Mouse (Mus musculus): ENCODE data around the gene Gm6583. TPM values are rescaled to one million over a fixed set of nuclear protein-coding genes. Genes with fewer than 3 reads are reported as not detected.
A peak's percentile ranks its signal among the peaks of the same experiment; 100 is the strongest.

Gm6583 gene
- not detected for total RNA-seq (2021)
- long read RNA-seq, experiment 1, result 0 reads
- long read RNA-seq, experiment 2, result 0 reads

- no peak for DNase-seq (ENCODE audit: low spot score in 2 of 2)
- intact Hi-C loops (cut with DNase I), result no loop called here
Observed at GRCm38 (mm10) chr5:112355910-112356309, at the start of gene Gm6583. TSS of gene Gm6583 (minus strand) at chr5:112356033.

- DNase-seq (ENCODE audit: low spot score in 2 of 2), result no peak
- intact Hi-C loops (cut with DNase I), result no loop called here
Observed at GRCm38 (mm10) chr5:112402437-112402836, 46.6 kb upstream of the Gm6583 start.

DNA sequence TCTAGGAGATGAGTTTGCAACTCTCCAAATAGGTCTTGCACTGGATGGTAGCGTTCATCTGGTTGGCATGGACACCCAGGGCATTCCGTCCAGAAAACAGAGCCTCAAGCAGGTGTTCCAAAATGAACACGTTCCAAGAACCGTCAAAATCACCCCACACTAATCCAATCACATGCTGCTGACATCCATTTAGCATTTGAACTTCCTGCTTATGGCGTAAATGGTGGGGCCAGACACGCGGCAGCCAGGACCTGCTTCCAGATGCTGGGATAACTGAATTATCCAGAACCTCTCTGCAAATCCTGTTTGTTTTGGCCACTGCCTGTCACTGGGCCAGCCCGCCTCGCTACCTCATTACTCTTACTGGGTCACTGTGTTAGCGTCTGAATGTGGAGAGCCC, 43.5 kb upstream of the Gm6583 start:
- no peak for DNase-seq (ENCODE audit: low spot score in 2 of 2)
- intact Hi-C loops (cut with DNase I), result no loop called here

DNA sequence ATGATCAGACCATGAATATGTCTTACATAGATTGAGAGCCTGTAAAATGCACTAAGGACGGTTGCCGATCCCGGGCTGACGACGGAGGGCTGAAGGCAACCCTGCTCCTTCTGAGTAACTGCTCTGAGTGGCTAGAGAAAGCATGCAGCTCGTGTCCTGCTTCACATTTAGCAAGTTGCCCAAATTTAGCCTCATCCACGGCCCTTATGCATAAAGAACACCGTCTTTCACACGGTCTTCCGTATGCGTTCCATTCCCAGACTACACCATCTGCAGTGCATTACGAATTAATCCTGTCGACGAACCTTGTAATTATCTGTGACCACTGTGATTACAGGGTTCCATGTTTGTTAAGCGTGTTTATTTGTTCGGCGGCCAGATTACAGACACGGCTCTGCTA, 40.2 kb upstream of the Gm6583 start:
- peak in 1 of 2 experiments; percentile 57 for DNase-seq (ENCODE audit: low spot score in 2 of 2)
- intact Hi-C loops (cut with DNase I), result no loop called here

DNA sequence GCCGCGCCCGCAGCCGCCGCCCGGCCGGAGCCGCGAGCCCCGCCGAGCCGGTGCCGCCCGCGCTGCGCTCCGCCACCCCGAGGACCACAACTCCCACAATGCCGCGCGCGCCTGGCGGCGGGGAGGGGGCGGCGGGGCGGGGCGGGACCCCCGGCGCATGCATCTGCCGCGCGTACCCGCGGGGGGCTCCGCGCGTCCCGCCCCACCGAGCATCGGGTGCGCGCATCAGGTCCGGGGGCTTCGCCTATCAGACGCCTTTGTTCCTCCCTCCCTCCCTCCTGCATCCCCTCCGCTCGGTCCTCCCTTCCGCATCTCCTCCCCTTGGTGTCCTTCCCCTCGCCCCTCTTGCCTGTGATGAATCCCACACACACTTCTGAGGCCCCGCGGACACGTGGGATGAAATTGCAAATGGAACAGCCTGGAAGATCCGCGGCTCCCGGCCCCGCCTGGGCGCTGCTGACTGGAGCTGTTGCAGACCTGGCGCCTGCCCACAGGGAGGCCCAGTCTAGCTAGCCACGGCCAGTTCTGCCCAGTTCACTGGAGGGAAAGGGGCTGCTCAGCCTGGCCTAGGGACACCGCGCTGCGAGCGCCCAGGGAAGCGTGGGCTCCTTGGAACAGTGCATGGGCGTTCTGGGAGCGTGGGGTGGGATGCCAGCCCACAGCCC, 39.1 kb upstream of the Gm6583 start, which contains the start of gene Asphd2:
Gene Asphd2, minus strand, starts transcription at position 88 of the 665 bp plus-strand sequence.
- DNase-seq (ENCODE audit: low spot score in 2 of 2), result peak; percentile 84 to 95
- intact Hi-C loops (cut with DNase I), result loop anchor here (5.0 kb wide), 1 partner anchor 48 kb away; no protein-coding TSS in a partner anchor

DNA sequence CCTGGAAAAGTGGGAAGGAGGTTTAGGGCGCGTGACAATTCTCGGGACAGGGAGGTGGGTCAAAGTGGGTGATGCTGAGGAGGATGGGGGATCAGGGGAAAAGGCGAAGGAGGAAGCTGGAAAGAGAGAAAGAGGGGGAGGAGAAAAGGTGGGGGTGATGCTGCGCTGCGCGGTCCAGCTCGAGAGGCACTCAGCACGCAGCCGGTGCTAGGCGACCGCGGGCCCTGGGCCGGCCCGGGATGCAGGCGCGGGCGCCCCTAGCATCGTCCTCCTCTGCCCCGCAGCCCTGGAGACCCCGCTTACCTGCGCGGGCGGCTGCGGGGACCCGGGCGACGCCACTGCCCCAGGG, 38.6 kb upstream of the Gm6583 start:
- intact Hi-C loops (cut with DNase I), result loop anchor here (5.0 kb wide), 1 partner anchor 47 kb away; no protein-coding TSS in a partner anchor
- DNase-seq (ENCODE audit: low spot score in 2 of 2), result no peak

GRCm38 (mm10) chr5:112393741-112394414, 38.0 kb upstream of the Gm6583 start:
- intact Hi-C loops (cut with DNase I), result loop anchor here (5.0 kb wide), 1 partner anchor 47 kb away; no protein-coding TSS in a partner anchor
- DNase-seq (ENCODE audit: low spot score in 2 of 2), result no peak

DNA sequence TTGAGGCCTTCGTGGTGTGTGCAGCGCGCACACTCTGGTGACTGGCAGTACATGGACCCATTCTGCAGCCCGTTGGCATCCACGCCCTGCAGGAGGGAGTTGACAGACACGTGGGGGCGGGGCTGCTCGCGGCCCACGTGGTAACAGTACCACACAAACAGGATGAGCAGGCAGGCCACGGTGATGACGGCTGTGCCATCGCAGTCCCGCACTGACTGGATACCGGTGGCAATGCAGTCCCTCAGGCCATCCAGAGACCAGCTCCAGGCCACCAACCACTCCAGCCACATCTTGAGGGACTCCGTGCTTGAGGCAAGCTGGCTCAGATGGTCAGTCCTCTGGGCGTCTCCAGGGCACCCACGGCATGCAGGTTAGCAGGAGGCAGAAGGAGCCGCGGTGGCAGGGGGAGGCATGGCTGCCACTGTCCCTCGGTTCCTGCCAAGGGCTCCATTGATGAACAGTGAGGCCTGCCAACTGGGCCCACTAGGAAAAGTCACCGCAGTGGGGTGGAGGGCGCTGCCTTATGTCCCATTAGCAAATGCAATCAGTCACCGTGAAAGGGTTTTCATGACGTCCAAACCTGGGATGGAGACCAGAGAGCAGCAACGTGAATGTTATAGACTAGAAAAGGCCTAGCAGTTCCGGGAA, 36.0 kb upstream of the Gm6583 start:
- intact Hi-C loops (cut with DNase I), result loop anchor here (5.0 kb wide), 1 partner anchor 44 kb away; no protein-coding TSS in a partner anchor
- DNase-seq (ENCODE audit: low spot score in 2 of 2), result no peak

GRCm38 (mm10) chr5:112391002-112391401, 35.2 kb upstream of the Gm6583 start:
- no peak for DNase-seq (ENCODE audit: low spot score in 2 of 2)
- intact Hi-C loops (cut with DNase I), result loop anchor here (5.0 kb wide), 1 partner anchor 44 kb away; no protein-coding TSS in a partner anchor

DNA sequence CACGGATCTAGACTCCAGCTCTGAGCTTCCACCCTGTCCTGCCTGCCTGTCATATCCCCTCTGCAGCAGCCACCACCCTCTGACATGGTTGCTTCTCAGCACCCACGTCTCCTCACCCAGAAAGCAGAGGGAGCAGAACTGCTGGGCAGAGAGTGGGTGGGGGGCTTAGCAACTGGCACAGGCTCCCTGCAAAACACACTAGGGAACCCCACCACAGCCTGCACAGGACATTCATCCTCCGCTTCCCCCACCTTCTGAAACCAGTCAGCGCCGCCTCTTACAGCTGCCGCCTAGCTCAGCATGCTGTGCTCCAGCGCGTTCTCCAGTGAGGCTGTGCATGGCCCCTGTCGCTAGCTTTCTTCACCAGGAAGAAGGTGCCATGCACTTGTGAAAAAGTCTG, 33.5 kb upstream of the Gm6583 start:
- intact Hi-C loops (cut with DNase I), result no loop called here
- DNase-seq (ENCODE audit: low spot score in 2 of 2), result peak; percentile 58 to 75

DNA sequence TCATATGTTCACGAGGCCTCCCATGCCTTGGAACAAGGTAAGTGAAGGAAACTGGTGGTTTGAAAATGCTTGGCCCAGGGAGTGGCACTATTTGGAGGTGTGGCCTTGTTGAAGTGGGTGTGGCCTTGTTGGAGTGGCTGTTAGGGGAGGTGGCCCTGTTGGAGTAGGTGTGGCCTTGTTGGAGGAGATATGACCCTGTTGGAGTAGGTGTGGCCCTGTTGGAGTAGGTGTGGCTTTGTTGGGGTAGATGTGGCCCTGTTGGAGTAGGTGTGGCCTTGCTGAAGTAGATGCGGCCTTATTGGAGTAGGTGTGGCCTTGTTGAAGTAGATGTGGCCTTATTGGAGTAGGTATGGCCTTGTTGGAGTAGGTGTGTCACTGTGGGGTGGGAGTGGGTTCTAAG, 30.1 kb upstream of the Gm6583 start:
- DNase-seq (ENCODE audit: low spot score in 2 of 2), result no peak
- intact Hi-C loops (cut with DNase I), result no loop called here

GRCm38 (mm10) chr5:112384805-112385472, 29.1 kb upstream of the Gm6583 start:
- DNase-seq (ENCODE audit: low spot score in 2 of 2), result no peak
- intact Hi-C loops (cut with DNase I), result loop anchor here (5.0 kb wide), 1 partner anchor 37 kb away; no protein-coding TSS in a partner anchor

DNA sequence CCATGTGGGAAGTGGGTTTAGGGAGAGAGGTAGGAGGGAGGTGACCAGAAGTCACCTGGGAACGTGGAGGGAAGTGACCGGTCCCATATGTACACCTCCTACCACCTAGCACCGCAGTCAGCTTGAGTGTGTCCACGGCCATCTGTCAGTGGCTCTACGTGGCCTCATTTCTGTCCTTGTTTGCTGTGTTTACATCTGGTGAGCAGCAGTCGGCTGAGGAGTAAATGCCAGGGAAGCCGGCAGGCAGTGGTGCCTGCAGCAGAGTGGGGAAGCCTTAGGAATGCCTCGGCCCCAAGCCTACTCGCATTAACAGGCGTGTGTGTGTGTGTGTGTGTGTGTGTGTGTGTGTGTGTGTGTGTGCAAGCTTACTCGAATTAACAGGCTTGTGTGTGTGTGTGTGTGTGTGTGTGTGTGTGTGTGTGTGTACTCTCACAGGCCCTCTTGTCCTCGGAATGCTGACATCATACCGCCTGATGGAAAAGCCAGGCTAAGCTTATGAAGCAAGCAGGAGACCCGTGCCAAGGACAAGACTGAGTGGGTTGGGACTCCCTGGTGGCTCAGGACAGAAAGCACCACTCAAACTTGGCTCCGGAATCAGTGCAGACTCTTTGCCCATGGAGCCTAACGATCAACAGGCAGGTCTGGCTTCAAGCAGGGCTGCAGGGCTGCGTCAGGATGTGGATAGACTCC, 27.0 kb upstream of the Gm6583 start:
- intact Hi-C loops (cut with DNase I), result loop anchor here (5.0 kb wide), 1 partner anchor 40 kb away; no protein-coding TSS in a partner anchor
- peak; percentile 56 to 86 for DNase-seq (ENCODE audit: low spot score in 2 of 2)

DNA sequence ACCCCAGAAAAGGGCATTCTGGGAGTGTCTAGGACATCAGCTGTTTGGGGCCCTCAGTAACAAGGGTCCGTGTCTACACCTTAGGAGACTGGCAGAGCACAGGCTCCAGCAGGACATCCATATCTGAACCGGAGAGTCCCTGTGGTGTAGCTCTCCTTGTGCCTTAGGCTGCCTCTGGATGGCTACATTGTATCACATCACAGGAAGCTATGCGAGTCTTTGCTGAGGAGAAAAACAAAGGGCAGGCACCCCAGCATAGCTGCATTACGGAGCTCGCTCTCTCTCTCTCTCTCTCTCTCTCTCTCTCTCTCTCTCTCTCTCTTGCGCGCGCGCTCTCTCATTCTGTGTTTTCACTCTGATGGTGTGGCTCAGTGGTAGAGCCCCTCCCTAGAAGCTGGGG, 26.2 kb upstream of the Gm6583 start:
- DNase-seq (ENCODE audit: low spot score in 2 of 2), result no peak
- intact Hi-C loops (cut with DNase I), result loop anchor here (5.0 kb wide), 1 partner anchor 40 kb away; no protein-coding TSS in a partner anchor

- intact Hi-C loops (cut with DNase I), result loop anchor here (5.0 kb wide), 1 partner anchor 41 kb away; no protein-coding TSS in a partner anchor
- DNase-seq (ENCODE audit: low spot score in 2 of 2), result no peak
Observed at GRCm38 (mm10) chr5:112381154-112381553, 25.3 kb upstream of the Gm6583 start.

DNA sequence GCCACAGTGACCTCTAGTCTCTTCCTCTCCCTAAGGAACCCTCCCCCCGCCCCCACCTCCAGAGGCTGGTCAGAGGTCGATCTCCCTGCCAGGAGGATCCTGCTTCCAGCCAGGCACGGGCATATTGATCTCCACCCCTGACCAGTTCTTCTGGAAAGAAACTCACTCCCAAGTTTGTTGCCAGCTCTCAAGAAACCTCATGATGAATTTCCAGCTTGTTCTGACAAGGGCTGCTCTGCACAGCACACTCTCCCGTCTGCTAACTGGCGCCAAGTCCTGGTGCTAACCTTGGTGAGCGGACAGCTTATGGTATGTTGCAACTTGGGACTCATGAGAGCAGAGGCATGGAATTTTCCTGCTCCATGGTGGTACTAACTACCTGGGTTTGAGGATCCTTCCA, 22.9 kb upstream of the Gm6583 start:
- intact Hi-C loops (cut with DNase I), result no loop called here
- DNase-seq (ENCODE audit: low spot score in 2 of 2), result no peak

DNA sequence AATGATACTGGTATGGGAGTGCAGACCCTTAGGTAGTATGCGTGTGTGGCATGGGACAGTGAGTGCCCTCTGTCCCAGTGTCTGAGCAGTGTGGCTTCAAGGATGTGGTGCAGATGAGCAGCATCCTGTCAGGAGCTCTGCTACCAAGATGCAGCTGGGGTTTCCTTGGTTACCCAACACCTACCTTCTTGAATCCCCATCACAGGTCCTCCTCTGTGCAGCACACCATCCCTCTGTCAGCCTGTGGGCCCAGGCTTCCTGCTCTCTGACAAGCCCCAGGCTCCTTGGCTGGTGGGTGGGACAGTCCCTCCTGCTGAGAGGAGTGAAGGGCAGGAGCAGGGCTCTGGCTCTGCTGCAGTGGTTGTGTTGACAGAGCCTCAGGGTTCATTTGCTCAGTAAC, 21.5 kb upstream of the Gm6583 start:
- no peak for DNase-seq (ENCODE audit: low spot score in 2 of 2)
- intact Hi-C loops (cut with DNase I), result no loop called here

DNA sequence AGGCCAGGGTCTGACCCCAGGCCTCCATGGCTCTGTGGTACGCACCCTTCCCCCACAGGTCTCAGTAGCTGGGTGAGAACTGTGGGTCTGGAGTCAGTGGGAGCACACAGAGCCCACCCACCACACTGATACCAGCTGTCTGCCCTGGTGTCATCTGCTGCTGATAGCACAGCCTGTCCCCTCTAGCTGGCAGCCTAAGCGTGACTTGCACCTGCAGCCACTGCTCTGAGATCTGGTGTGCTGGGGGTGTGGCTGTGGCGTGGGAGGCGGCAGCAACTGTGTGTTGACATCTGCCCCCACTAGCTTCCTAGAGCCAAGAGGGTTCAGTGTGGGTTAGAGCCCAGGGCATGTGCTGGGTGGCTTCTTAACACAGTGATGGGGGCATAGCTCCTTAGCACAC, 20.3 kb upstream of the Gm6583 start:
- DNase-seq (ENCODE audit: low spot score in 2 of 2), result no peak
- intact Hi-C loops (cut with DNase I), result no loop called here

DNA sequence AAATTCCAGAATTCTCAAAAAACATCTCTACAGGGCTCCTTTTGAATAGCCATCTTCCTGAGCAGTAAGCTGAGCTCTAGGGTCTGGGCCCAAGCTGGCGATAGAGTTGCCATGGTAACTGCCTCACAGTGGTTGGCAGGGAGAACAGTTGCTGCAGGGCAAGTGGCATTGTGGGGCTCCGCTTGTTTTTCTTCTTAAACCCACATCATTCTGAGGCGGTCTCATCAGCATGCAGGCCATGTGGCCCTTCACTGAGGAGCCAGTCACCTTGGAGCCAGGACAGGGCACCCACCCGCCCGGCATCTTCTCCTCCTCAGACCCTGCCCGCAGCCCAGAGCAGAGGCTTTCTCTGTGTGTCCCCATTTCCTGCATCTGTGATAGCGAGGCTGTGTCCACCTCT, 16.1 kb upstream of the Gm6583 start:
- intact Hi-C loops (cut with DNase I), result no loop called here

More for the DNA sequence above, 16.1 kb upstream of the Gm6583 start:
- peak; percentile 76 to 86 for DNase-seq (ENCODE audit: low spot score in 2 of 2)

All from left cerebral cortex, postnatal 14 days (tissue).